Mouse (Mus musculus) C2C12 (cell line): ENCODE data around the gene Celf2.

Experiments used
- CEBPB ChIP-seq: IDR thresholded peaks from one replicate; pipeline ENCODE4 v1.6.1; 2011; ENCODE audit warnings: low read depth, mild to moderate bottlenecking, control low read depth, moderate library complexity
- CTCF ChIP-seq: IDR thresholded peaks from one replicate; pipeline ENCODE4 v1.5.1; 2011; ENCODE audit not compliant: control insufficient read depth, insufficient read depth, insufficient read length
- MAX ChIP-seq: IDR thresholded peaks from one replicate; pipeline ENCODE4 v1.6.1; 2011; ENCODE audit warnings: mild to moderate bottlenecking, control low read depth
- MYOD1 ChIP-seq: IDR thresholded peaks from one replicate; pipeline ENCODE4 v1.6.1; 2011; ENCODE audit warnings: low read depth; ENCODE audit not compliant: control insufficient read depth, insufficient read length
- USF1 ChIP-seq: IDR thresholded peaks from one replicate; pipeline ENCODE4 v1.6.1; 2011; ENCODE audit warnings: low read depth, mild to moderate bottlenecking, control low read depth, moderate library complexity

GRCm38 (mm10) chr2:6553656-6554055 is 955.7 kb downstream of the Celf2 start:
- TF ChIP-seq USF1 (no peak), CEBPB (no peak), CTCF (no peak), MYOD1 (no peak), MAX (no peak)
